Mouse (Mus musculus) E14TG2a.4 (cell line): ENCODE measurements around the gene Gm26920.

Source experiments
- CTCF ChIP-seq: conservative IDR thresholded peaks from 2 replicates; pipeline ENCODE4 v1.5.1; 2014; ENCODE audit warnings: low read length
- POU5F1 ChIP-seq: IDR thresholded peaks from 2 replicates; pipeline ENCODE4 v1.6.1; 2014; ENCODE audit warnings: low read length, borderline replicate concordance

GRCm38 (mm10) chr7:30090092-30090969, at the start of gene Gm26920, which contains the start of gene Zfp566:
- TF ChIP-seq CTCF (no peak), POU5F1 (no peak)
